In the genomic region with DNA sequence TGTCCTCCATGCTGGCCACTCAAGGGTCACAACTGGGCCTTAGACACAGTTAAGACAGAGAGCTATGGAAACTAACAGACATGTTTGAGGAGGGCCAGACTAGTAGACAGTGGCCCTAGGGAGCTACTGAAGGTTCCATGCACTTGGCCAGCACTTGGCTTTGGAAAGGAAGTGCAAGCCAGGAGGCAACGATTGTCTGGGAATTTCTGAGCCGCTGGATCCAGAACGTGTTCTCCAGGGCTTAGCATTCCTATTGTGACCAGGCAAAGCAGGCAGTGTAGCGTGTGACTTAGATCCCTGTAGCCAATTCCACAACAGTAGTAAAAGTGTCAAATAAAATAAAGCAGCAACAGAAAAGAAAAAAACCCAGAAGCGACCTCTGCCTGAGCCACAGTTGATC, we compare ENCODE assay signal across 12 mouse cellular contexts.
"Had no signal": no experiment of that assay in that cellular context is flagged by ENCODE, and none has a peak within 500 bp of the region (broad histone marks: within the 10 kb centered on the region; RNA-seq: fewer than 3 reads in every experiment).

No protein-coding gene starts in this region.

- DNase-seq: kidney, adult 9 months; kidney, postnatal 14 days; kidney, postnatal 4 days; left cerebral cortex, postnatal 4 days; liver, postnatal 0 days; lung, embryonic 14.5 days; right cerebral cortex, adult 18-20 months; right cerebral cortex, postnatal 14 days; right cerebral cortex, postnatal 4 days; spleen, adult 18-20 months; thymus, adult 18-20 months; thymus, postnatal 36 days had no signal
